Mouse (Mus musculus) right cerebral cortex, postnatal 25 days (tissue): ENCODE data around the gene Srcin1.
A peak's percentile ranks its signal among the peaks of the same experiment; 100 is the strongest.

Source experiments
- DNase-seq: peaks from one replicate; pipeline ENCODE4 v3.0.0; 2022

The Srcin1 gene

DNA sequence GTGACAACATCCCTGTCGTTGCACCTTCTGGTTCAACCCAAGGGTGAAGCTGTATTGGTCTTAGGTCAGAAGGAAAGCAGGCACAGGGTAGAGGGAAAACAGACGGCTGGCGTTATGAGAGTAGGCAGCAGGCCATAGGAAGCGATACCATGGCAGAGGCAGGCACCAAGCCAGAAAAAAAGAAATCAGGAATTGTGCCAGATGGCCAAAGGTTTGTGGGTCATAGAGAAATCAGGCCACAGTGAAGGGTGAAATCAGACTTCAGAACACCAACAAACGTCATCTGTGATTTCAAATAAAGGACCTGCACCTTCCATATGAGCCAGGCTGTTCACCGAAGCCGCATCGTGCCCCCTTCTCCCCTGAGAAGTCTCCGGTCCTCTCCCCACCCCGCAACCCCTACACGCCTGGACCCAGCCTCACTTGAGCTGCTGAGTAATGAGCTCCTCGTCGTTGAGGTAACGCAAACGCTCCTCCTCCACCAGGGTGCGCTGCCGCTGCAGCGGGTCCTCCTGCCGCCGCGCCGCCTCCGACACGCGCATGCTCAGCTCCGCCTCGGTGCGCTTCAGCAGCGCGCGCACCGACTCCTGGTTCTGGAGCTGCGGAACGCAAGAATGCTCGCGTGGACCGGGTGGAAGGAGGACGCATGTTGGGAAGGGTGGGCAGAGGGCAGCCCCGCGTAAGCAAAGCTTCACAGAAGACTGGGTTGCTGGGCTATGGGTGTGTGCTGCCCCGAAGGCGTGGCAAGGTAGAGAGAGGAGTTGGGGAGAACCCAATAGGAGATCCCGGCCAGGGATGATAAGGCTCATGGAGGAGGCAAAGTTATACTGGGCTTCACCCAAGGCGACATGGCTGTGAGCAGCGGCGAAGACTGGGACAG, 44.4 kb downstream of the Srcin1 start:
- peak; percentile 92 for DNase-seq

DNA sequence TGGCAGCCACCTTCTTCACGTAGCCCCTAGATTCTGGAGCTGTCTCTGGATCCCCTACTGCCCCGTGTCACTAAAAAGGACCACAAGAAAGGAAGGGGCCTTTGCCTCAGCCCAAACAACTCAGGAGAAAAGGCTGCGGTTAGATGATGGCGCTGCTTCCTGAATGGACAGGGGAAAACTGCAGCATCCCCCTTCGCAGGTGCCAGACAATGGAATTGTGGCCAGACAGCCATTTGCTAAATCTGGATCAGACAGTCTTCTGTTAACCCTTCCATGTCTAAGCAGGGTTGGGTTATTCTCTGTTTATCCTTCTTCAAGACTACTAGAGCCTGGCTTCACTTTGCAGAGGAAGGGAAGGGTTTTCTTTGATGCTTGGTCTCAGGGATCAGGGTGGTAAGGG, 45.0 kb downstream of the Srcin1 start:
- no peak for DNase-seq

DNA sequence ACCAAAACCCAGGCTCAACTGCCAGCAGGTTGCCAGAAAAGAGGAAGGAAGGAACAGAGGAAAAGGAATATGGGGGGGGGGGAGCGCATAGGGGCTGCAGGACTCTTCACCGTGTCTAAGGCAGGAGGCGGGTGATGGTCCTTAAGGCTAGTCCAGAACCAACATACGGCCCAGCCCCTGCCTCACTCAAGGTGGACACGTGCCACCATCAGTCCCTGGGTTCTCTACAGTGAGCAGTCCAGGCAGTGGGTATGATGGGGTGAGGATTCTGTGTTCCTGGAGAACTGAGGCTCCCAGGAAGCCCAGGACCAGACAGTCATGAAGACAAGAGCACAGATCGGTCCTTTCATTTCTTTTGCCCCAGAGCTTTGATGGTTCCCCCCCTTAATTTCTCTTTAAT, 45.9 kb downstream of the Srcin1 start:
- DNase-seq = no peak

DNA sequence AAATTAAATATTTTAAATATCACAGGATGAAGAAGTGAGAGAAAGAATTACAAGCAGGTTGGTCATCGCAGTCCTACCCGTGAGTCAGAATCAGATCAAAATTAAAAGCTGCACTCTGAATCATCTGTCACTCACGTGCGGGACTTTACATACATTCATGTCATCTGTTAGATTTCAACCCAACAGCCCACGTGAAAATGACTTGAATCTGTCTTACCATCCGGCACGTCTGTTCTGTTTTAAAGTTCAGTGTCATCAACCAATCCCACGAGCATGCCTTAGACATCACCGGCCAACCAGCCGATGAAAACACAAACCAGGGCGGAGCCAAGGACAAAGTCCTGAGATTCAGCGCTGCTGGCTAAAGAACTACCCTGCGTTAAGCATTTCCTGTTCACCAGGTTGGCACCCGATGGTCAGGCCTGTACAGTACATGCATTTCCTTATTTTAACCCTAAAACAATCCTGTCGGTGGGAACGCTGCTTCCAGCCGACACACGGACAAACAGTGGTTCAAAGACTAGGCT, 47.6 kb downstream of the Srcin1 start:
- DNase-seq = no peak

DNA sequence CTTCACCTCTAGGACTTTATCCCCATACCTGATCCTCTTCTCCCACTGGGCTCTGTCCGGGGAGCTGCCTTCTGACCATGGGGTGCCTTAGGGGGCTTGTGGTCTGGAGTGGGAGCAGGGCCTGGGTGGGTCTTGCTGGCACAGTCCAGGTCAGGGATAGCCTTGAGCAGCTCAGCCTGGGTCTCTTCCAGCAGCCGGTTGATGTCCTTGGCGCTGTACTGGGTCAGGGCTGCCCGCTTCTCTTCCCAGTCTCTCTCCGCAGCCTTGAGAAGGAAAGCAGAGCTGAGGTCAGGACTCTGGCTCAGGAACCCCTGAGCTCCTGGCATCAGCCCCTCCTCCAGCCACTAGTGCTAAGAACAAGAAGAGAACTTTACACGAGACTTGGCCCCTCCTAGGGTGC, 50.7 kb downstream of the Srcin1 start:
- DNase-seq = no peak

DNA sequence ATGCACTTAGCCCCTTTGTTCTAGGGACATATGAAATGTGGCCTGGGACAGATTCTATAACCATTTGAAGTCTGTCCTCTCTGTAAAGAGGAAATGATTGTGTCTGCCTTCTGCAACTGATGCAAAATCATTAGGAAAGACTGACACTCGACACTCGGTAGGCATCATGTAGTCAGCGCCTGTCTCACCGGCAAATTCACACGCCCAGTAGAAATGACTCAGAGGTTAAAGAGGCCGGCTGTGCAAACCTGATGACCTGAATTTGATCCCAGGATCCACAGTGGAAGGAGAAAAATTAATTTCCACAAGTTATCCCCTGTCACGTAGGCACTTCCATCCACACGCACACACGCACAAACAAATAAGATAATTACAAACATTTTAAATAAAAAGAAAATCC, 51.7 kb downstream of the Srcin1 start:
- no peak for DNase-seq

DNA sequence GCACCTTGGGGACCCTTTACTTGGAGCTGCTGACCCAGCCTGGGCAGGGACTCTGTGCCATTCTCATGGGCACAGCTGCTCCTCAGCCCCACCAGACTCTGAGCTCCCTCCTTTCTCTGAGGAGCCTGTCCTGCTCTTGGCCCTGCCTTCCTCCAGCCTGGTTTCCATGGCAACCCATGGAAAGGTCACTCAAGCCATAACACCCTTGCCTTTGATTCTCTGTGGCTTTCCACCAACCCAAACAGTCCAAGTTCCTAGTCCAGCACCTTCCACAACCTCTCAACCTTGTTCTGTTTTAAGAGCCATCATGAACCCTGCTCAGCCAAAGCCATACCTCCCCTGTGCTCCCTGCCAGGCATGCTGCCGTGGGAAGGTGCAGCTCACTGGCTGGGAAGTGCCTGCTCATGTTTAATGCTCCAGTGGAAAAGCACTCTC, 52.1 kb downstream of the Srcin1 start:
- DNase-seq = no peak

DNA sequence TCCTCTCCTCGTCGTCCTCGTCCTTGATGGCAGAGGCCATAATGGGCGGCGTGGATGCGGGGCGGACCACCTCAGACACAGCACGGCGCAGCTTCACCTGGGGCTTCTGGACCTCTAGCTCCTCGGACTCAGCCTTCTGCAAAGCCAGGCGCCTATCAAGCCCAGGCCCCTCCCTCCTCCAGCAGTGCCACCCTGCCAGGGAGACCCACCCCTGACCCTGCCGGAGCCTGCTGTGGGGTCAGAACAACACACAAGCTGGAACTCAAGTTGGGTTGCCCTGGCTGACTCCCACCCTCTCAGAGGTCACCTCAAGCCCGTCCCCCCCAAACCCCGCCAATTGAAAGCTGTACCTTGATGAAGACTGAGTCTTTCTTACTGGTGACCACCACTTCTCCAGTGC, 52.9 kb downstream of the Srcin1 start:
- DNase-seq = no peak

DNA sequence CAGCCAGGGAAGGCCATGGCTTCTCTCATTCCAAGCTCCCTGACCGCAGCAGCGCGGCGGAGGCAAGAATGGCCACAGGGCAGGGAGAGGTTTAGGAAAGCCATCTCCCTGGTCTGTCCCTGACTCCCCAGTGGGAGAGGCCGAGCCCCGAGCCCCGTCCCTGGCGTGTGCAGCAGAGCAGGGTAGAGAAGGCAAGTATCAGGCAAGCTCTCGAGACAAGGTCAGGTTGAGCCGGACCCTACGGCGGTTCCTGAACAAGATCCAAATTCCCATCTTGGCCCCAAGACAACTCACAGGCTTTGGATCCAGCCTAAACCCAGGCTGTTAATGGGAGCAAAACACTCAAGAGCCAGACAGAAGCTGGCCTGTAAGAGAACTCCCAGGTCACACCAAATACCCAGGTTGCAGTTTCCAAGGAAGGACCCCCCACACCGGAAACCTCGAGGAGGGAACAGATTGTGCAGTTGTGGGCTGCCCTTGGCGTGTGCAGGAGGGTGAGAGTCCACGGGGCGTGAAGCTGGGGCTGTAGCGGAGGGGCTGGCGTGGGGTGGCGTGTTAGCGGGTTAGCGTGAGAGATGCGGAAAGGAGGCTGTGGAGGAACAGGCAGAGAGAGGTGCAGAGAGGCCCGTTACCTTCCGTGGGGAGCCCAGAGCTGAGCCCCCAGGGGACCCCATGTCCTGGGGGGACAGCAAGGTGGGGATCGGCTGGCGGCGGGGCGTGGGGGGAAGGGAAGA, 54.1 kb downstream of the Srcin1 start:
- DNase-seq = no peak

DNA sequence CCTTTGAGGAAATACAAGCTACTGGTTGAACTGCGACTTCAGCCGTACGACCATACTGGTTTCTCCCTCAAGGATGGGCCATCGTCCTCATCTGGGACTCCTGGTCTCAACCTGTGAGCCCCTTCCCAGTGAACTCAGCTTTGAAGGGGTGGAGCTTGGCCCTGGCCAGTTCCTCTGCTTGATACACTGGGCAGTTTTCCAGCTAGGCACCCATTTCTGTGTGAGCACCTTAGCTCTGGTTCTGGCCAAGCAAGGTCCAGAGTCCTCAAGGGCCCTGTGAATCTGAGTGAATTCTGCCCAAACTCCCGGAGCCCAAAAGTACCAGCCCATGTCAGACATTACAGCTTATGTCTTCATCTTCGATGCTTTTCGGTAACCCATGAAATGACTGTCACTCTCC, 55.4 kb downstream of the Srcin1 start:
- no peak for DNase-seq

DNA sequence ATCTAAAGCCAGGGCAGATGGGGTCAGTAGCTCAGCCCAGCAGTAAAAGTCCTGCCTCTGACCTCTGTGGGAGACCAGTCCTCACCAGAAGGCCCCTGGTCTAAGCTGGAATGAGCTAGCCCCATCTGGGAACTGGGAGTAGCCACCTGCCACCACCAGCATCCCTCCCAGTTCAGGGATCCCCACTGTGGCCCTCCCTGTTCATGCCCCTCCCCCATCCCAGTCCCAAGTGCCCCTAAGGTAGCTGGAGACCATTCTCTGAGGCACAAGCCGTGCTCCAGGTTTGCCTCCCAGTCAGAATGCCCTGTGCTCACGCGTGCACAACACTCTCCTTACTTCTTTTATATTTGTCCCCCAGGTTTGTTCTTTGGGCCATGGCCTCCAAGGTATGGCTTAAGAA, 62.9 kb downstream of the Srcin1 start:
- DNase-seq = no peak

DNA sequence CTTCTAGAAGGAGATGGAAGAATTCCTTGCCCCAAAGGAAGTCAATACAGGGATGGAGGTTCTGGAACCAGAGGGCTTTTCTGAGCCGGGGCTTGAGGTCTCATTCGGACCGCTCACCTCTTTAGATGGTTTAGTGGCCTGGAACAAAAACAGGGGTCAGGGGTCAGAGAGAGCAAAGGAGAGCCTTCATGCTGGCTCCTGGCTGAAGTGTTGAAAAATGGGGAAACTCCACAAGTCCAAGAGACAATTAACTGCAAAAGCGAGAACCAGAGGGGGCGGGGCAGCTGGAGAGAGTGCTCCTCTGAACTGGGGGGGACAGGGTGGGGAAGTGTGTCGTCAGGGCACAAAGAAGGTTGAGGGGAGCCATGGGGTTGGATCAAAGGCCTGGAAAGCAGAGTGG, 63.5 kb downstream of the Srcin1 start:
- no peak for DNase-seq

DNA sequence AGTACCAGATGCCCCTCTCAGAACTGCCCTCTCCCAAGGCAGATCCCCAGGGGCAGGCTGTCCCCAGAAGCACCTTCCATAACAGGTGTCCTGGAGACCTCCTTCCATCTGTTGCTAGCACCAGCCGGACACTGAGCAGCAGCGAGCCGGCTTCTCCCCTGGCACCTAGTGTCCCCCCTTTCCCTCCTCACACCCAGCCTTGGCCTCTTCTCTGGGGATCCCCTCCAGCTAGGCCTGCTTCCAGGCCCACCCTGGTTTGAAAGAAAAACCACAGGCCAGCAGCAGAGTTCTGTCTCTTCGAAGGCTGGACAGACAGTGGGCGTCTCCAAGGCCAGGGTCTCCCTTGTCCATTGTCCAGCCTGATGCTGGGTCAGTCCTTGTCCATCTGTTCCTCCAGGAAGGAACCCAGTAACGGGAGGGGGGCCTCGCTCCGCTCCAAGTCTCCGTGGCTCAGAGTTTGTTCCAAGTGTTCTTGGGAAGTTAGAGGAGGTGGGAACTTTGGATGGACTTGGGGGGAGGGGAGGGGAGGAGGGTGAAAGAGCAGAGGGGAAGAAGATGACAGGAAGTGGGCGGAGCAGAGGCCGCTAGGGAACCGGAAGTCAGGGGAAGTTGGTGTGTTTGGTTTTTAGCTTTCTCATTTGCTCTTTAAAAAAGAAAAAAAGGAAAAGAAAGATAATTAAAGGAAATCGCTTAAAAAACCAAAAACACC, 64.2 kb downstream of the Srcin1 start:
- DNase-seq = no peak

DNA sequence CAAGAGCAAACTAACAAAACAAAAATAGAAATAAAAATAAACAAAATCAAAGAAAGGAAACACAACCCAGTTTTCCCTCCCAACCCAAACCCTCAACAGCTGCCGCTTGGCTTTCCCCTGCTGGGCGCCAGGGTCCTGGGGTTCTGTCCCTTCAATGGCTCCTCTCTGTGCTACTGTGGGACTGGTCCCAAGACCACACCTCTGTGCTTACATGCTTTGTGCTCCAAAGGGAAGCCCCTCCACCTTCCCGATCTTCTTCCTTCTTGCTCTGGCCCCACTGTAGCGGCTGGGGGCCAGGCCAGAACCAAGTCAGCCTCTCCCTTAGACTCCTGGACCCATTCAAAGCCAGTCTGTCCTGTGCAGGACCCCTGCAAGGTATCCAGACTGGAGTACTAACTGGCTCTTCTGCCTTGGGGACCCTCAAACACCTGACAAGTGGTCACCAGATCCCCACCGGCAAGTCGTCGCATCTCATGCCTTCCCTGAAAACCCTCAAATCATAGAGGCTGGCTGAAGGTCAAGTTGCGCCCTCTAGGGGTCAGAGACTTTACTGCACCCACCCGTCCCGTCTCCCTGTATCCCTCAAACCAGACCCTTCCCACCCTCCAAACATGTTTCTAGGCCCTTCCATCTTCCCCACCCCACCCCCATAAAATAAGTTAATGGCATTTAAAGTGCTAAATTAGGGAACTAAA, 64.9 kb downstream of the Srcin1 start:
- DNase-seq = peak; percentile 49

DNA sequence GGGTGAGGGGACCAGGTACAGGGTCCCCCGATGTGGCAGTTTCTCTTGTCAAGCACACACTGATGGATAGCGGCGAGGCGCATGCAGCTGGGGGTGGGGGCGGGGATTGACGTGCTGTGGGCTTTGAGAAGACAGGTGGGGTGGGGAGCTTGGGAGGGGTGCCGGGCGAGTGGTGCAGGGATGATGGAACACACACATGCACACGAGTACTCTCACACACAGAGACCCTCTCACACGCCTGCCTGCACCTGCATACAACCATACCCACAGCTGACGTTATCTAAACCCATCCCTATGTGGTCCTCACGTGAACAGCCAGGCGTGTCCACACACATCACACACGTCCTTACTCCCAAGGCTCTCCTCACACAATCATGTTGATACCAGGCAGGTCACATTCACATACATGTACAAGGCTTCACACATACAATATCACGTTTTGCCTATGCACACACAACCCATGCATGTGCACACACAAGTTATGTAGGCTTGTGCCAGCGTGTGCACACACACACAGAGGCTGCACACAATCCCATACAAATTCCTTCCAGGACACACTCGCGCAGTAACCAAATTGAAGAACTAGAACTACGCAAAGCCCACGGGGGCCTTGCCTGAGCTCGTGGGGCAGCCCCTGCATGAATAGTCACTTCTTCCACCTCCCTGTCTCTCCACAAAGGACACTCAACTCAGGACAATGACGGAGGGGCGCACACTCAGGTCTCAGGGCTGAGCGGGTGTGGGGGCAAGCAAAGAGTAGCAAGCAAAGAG, 66.1 kb downstream of the Srcin1 start:
- no peak for DNase-seq

DNA sequence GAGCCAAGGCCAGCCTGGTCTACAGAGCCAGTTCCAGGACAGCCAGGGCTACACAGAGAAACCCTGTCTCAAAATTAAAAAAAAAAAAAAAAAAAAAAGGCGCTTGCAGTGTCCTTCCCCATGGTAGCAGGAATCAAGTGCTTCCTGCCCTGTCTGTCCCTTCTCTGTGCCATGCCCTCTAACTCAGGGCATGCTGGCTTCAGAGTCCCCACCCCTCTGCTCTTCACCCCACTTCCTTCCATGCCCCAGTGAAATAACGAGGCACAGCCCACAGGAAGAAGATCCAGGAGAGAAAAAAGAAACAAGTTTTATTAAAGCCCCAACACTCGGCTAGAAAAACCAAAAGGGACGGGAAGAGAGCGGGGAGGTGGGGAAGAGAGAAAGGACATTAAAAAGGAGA, 66.9 kb downstream of the Srcin1 start:
- DNase-seq = no peak

DNA sequence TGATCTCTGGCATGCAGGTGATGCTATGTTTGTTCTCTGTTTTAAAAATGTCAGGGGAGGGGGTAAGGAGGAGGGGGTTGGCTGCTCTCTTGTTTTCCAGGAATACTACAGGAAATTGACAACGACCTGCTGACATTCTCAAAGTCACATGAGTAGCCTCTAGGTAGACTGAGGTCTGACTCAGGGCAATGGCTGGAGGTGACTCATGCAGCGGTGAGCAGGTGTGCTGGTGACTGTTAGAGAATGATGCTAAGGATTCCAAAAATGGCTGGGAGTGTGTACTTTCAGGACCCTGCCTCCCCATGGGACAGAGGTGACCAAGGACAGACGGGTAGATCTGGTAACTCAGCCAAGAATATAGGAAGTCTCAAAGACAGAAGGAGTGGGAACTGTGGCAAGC, 67.8 kb downstream of the Srcin1 start:
- DNase-seq = no peak

DNA sequence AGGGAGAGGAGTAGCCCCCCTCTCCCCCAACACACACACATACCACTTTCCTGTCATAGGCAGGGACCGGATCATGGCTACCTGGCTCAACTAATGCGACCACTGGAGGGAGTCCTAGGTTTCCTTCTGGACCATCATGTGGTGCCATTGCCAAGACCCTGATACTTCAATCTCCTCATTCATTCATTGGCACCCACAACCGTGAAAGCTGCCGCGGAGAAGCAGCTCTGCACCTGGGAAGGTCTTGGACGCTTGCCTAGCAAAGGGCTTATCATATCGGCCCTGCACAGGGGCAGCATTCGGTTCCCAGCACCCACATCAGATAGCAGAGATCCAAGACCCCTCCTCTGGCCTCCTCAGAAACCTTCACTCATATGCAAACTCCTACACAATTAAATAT, 69.7 kb downstream of the Srcin1 start:
- DNase-seq = no peak

DNA sequence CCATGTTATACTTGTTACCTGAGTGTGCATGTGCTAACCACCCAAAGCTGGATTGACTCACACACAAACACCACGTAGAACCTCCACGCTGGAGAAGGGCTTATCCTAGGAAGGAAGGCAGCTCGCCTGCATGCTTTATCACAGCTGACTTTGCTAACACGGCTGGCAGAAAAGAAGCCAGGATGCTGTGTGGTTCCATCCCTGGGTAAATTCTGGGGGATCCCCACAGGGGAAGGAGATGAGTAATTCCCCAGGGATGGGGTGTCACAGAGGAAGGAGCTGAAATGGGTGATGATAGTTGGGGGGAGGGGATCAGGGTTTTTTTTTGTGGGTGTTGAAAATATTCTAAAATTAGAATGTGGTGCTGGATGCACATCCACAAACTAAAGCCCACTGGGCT, 70.2 kb downstream of the Srcin1 start:
- DNase-seq = no peak

DNA sequence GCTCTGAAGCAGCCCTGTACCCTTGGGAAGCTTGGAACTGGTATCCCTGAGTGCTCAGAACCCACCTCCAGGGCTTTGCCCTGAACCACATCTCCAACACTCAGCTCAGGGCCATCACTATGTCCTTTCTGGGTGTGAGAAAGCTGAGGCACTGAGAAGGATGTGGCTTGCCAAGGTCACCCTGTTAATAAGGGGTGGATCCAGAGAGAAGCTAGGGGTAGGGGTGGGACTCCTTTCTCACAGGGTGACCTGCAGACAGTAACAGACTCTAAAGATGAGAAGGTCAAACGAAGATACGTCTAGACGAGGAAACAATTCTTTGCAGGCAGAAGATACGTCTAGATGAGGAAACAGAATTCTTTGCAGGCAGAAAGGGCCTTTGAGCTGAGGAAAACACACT, 73.1 kb downstream of the Srcin1 start:
- DNase-seq = no peak

DNA sequence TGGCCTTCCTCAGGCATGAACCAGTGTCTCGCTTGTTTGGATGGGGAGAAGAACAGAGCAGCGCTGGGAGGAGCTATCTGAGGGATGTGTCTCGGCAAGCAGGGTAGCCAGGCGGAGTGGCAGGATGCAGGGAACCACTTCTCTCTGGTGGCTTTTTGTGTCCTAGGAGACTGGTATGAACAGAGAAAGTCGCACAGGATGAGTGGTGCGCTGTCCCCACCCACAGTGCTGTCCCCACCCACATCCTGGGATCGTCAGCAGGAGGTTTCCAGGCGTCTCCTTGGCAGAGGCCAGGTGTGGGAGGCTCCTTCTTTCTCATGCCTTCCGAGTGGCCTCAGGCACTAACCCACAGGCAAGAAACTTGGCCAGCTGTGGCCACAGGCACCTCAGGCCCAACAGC, 73.6 kb downstream of the Srcin1 start:
- peak; percentile 65 for DNase-seq
